Mouse (Mus musculus) adrenal gland, postnatal 4 days (tissue): ENCODE results near the gene Triap1. TPM values are rescaled to one million over a fixed set of nuclear protein-coding genes. Genes with fewer than 3 reads are reported as not detected.
"Not testable (repeated sequence)": the region's sequence is repeated elsewhere in the genome, so short reads cannot be mapped to it uniquely, and the experiment has no call there.

ENCODE experiments used
- DNase-seq, 2 experiments: peaks; one replicate each; pipeline ENCODE4 v3.0.0; 2021 to 2022; ENCODE audit warnings: low spot score in 2 of 2, mixed read lengths in 2 of 2
- long read RNA-seq, 2 experiments: library from polyadenylated mRNA; stranded (forward); transcript quantifications; one replicate each; pipeline ENCODE4 v2.0.0; 2021
- total RNA-seq, 2 experiments: library from RNA; stranded (reverse); gene quantifications; 2 replicates each; pipeline ENCODE4 v1.2.3; 2021

Triap1 gene
- total RNA-seq, result 10 to 100 TPM; 35.1 to 39.6 TPM
- long read RNA-seq, experiment 1, transcript Triap1-201 (2 exons, 1,088 nt), result major isoform, 37 of 39 reads
- long read RNA-seq, experiment 1, partial matches to known transcripts, result 2 of 39 reads
- long read RNA-seq, experiment 1, other reads (novel, unspliced or antisense), result 0 of 39 reads
- long read RNA-seq, experiment 2, transcript Triap1-201 (2 exons, 1,088 nt), result major isoform, 42 of 47 reads
- long read RNA-seq, experiment 2, partial matches to known transcripts, result 5 of 47 reads
- long read RNA-seq, experiment 2, other reads (novel, unspliced or antisense), result 0 of 47 reads

GRCm38 (mm10) chr5:115340577-115341313 is at the start of gene Triap1, which contains the start of gene Gatc:
TSS of gene Triap1 (plus strand) at chr5:115341225.
TSS of gene Gatc (minus strand) at chr5:115341178.
- DNase-seq, result peak; percentile 82 to 87

- no peak for DNase-seq
Observed at GRCm38 (mm10) chr5:115294173-115294572, 46.9 kb upstream of the Triap1 start.

DNA sequence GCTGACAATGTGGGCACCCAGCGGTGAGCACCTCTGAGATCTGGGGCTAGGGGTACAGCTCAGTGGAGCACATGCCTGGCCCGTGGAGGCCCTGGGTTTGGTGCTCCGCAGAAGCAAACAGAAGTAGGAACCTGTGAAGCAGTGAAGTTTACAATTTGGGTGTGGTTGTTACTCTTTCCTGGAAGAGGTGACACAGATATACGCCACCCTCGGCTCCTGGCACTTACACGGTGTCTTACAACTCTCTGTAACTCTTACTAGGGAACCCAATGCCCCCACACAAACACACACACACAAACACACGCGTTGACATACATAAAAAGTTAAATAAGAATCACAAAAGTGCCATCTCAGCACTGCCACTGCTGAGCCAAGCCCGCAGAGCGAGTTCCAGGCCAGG is 44.7 kb upstream of the Triap1 start:
- DNase-seq, result no peak

DNA sequence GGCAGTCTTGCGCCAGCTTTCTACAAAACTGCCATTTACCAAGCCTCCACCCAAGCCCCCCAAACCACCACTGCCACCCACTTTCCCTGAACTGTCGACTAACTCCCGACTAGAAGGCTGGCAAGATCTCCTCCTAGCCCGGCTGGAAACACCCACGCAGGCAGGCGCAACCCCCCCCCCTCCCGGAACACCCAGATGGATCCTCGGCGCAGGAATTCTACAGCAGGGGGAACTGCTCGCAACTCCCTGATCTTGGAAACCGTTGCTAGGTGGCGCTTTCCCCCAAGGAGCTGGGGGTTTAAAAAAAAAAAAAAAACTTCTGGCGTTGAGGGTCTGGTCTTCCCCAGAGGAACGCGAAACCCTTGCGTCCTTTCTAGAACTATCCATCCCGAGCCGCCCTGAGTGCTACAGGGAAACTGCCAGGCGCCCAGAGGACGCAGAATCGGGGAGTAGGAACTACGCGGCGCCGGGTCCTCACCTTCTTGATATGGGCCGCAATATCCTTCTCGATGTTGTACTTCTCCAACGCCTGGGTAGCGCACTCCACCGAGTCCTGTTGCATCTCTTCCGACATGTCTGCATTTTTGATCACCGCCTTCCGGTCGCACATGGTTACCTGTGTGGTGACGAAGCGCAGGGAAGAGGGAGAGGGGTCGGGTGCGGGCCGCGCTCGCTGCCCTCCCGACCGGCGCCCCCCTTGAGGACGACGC is 40.8 kb upstream of the Triap1 start:
- DNase-seq, result peak in 1 of 2 experiments; percentile 24

DNA sequence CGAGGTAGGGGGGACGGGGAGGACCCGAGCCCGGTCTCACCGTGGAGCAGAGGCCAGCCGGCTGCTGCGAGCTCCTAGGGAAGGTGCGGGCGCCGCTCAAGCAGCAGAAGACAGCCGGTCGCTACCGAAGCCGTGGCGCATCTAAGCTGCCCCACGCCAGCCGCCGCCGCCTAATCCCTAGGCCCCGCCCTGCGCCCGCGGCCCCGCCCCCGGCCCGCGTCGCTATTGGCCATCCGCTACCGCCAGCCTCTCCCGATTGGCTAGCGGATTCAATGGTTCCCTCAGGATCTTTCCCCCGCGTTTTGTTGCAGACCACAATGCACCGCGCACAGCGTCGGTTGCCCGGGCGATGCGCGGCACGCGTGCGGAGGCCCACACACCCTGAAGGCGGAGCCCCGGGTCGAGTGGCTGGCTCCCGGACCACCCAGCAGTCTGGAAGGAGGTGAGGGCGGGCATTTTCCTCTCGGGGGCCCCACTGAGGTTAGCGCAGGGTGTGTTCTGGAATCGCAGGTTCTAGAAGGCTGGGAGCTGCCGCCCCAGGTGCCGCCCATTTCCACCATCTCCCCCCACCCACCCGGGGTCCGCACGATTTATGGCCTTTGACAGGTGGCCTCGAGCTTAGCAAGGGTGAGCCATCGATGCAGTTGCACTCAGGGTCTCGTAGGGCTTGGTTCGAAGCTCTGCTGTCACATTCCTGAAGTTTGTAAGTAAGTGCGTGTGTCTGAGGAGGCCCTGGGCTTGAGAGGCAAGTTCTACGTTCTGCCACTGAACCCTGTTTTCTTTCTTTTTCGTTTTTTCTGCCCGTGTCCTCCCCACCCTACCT is 40.0 kb upstream of the Triap1 start, which contains the start of gene Dynll1:
Dynll1 (minus strand) TSS at position 208 of the 823 bp plus-strand sequence.
- peak; percentile 99 to 100 for DNase-seq

DNA sequence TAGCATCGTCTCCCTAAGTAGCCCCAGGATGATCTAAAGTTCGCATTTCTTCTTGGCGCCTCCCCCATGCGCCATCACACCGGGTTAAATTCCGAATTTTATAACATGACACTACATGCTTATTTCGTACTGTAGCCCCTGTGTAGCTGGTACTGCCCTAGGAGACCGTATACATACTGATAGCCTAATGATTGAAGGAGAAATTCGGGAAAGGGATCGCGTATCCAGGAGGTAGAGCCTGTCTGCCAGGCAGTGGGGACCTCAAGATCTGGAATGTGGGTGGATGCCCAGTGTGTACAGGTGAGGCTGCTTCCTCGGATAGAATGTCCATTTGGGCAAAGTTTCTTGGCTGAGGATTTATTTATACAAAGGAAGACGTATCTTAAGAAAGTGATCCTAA is 39.4 kb upstream of the Triap1 start:
- no peak for DNase-seq

GRCm38 (mm10) chr5:115302190-115302589 is 38.8 kb upstream of the Triap1 start:
- not testable (repeated sequence) for DNase-seq

DNA sequence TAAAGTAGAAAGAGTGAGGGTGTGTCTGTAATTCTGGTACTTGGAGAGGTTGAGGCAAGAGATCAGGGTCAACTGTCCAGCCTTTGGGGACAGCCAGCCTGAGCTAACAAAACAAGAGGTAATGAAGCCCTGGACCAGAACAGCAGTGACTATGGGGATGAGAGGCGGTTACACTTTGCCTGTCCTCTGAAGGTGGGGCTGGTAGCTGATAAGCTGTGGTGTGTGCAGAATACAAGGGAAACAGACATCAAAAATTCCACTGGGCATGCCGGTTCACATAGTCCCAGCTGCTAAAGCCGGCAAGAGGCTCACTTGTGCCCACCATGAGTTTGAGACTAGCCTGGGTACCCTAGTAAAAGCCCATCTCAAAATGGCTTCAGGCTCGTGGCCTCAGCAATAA is 28.7 kb upstream of the Triap1 start:
- no peak for DNase-seq

- no peak for DNase-seq
Observed at GRCm38 (mm10) chr5:115312816-115313667, 28.0 kb upstream of the Triap1 start.

- DNase-seq, result no peak
Observed at GRCm38 (mm10) chr5:115313668-115313943, 27.4 kb upstream of the Triap1 start.

- no peak for DNase-seq
Observed at GRCm38 (mm10) chr5:115316968-115317644, 23.9 kb upstream of the Triap1 start.

DNA sequence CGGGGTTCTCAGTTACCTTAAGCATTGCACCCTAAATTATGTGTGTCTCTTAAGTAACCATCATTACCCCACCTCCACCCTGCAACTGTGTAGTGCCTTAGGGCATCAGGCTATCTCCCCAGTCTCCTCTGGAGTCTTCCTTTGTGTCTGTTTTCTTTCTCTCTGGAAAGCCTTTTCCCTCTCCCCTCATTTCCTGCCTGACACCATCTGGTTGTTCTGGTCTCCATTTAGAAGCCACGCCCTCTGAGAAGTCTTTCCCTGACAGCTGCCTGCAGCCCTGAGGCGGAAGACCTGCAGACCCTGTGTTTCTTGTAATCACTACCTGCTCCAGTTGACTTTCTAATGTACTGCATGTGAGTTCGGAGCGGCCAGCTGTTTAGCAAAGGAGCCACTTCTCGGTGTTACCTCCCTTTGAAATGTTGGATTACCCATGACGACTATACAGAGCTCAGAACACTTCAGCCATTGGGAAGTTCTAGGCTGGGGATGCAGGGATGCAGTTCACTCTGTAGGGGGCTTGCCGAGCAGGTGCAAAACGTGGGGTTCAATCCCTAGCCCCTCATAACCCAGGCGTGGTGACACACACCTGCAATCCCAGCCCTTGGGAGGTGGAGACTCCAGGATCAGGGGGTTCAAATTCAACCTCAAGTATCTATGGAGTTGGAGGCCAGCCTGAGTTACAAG is 23.2 kb upstream of the Triap1 start:
- no peak for DNase-seq

DNA sequence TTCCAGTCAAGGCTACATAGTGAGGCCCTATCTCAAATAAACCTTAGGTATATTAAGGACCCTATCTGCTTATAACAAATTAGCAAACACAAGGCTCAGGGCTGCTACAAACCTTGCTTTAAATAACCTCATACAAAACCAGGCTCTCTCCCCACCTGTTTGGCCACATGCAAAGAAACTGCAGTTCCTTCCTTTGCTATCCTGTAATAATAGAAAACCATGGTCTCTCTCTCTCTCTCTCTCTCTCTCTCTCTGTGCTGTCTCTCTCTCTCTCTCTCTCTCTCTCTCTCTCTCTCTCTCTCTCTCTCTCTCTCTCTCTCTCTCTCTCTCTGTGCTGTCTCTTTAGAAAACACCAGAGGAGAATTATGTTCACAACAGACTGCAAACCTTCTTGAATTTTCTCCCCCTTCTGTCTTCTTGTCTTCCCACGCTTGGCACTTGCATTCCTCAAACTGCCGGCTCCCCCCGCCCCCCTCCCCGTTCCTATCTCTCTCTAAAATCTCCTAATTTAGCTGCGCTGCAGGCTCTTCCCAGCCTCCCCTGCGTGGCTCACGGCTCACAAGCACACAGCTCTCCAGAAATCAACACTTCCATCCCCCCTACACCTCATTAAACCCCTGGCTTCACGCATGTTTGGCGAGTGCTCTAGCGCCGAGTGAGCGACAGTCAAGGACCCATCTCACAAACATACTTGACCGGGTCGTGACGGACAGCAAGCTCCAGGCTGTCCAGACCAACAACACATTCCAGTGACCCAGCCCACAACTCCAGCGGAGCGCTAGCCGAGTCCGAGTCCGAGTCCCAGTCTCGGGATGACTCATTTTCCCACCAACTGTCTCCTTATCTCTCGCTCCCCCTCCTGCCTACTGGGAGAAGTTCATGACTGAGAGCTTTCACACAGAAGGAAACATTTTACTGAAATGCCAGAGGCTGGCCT is 21.8 kb upstream of the Triap1 start:
- DNase-seq, result peak; percentile 26 to 68

- DNase-seq, result no peak
Observed at GRCm38 (mm10) chr5:115326256-115326831, 14.7 kb upstream of the Triap1 start.

DNA sequence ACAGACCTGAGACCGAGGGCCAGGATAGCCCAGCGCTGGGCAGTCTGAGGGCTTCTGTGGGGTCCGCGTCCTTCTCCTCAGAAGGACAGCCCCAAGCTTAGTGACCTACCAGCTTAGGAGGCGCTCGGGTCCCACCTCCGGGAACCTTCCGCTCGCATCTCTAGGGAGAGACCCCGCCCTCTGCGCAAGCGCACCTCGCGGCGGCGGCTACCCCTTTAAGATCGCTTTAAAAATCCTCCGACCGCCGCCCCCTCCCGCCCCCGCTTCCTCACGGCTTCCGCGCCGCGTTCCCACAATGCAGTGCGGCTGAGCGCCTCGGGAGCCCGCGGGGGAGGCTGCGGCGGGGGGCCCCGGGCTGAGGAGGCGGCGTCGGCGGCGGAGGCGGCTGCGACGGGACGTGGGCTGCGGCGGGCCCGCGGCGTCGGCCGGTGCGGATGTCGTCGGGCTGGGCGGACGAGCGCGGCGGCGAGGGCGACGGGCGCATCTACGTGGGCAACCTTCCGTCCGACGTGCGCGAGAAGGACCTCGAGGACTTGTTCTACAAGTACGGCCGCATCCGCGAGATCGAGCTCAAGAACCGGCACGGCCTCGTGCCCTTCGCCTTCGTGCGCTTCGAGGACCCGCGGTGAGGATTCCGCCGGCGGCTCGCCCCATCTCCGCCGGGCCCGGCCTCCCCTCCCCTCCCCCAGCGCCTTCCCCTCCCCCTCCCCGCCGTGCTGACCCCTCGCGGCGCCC is 14.0 kb upstream of the Triap1 start, which contains the start of gene Srsf9:
Srsf9 (plus strand) TSS at position 303 of the 735 bp plus-strand sequence.
- DNase-seq, result peak; percentile 89 to 97
